Mouse (Mus musculus): ENCODE measurements around the gene Slc25a31. TPM values are rescaled to one million over a fixed set of nuclear protein-coding genes. Genes with fewer than 3 reads are reported as not detected.

Gene Slc25a31
- 0.19 and 0.47 TPM in 2 replicates for polyA plus RNA-seq (2016; fragmentation: Nextera tagmentation; extraction: Ambion mirVana)

DNA sequence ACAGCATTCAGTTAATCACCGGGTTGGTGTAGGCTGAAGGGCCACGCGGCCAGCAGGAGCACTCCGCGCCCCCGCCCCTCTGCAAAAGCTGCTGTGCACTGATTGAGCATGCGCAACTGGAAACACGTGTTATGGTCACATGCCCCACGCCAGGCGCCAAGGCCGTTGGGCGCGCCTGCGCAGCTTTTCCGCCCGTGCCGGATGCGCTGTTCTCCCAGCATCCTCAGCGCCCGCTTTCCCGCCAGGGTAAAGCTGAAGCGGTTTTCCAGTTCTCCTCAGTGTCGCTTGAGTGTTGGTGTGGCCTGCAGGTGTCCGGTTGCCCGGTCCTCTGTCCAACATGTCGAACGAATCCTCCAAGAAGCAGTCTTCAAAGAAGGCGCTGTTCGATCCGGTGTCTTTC lies at the start of gene Slc25a31:
Gene Slc25a31 (plus strand): TSS at position 201 of the 400 bp plus-strand sequence.
- H3K9ac ChIP-seq (replicated peaks) = no peak within 1 kb of the TSS
- no peak within 1 kb of the TSS for H3K27ac ChIP-seq
- WGBS = 89% methylated on average over 30 of the region's 30 CpGs
- H3K27me3 ChIP-seq = no peaks in the 10 kb centered on the region
- no peaks in the 10 kb centered on the region for H3K36me3 ChIP-seq
- ATAC-seq (ENCODE audit: insufficient number of reproducible peaks, insufficient read depth, low FRiP score, low TSS enrichment, low read depth) = no peak
- peaks cover 10% of the 10 kb centered on the region; the same call in 1 of the 2 replicates for H3K9me3 ChIP-seq
- H3K4me3 ChIP-seq (replicated peaks) = no peak within 1 kb of the TSS
- H3K4me2 ChIP-seq = no peak within 1 kb of the TSS
- H3K4me1 ChIP-seq (replicated peaks) = no peaks in the 10 kb centered on the region

DNA sequence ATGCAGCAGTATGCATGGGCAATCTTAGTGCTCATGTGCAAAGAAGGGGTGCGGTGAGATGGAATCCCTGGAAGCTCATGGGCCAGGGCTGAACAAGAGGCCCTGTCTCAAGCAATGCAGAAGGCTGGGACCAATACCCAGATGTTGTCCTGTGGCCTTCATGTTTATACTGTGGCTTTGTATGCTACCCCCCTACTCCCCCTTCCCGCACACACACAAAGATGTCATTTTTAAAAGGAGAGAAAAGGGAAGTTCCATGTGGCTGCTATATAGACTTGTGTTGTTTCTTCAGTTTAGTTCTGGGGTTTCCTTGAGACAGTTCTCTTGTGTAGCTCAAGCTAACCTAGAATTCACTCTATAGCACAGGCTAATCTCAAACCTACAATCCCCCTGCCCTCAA lies 48.4 kb upstream of the Slc25a31 start:
- no peak overlapping the region for H3K27ac ChIP-seq
- H3K9me3 ChIP-seq = no peaks in the 10 kb centered on the region
- ATAC-seq (ENCODE audit: insufficient number of reproducible peaks, insufficient read depth, low FRiP score, low TSS enrichment, low read depth) = no peak
- peaks cover 26% of the 10 kb centered on the region for H3K36me3 ChIP-seq
- no peak overlapping the region for H3K4me3 ChIP-seq (replicated peaks)
- no peak overlapping the region for H3K4me2 ChIP-seq
- H3K27me3 ChIP-seq = no peaks in the 10 kb centered on the region
- H3K9ac ChIP-seq (replicated peaks) = no peak overlapping the region
- WGBS = 94% methylated on average over 2 of the region's 2 CpGs
- H3K4me1 ChIP-seq (replicated peaks) = no peaks in the 10 kb centered on the region

DNA sequence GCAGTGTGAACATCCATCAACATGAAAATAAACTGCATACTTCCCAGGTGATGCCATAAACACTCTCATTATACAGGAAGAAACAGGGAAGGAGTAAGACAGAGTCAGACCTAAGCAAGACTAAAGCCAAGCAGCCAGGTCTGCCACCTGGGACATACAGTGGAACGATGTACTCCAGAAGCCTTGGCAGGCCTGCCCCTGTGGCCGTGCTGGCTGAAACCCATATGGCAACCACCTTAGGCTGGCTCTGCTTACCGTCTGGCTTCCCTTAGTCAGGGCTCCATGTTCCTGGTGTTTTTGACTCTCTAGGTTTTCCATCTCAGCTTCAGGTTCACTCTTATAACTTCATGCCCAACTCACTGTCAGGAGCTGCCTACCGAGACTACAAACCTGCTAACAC lies 42.5 kb upstream of the Slc25a31 start:
- 59% methylated on average over 4 of the region's 4 CpGs for WGBS
- no peak for ATAC-seq (ENCODE audit: insufficient number of reproducible peaks, insufficient read depth, low FRiP score, low TSS enrichment, low read depth)
- Histone ChIP-seq H3K4me1 (replicated peaks) (no peaks in the 10 kb centered on the region), H3K9ac (replicated peaks) (no peak overlapping the region), H3K4me2 (no peak overlapping the region), H3K27me3 (no peaks in the 10 kb centered on the region), H3K4me3 (replicated peaks) (no peak overlapping the region), H3K27ac (no peak overlapping the region), H3K36me3 (peaks cover 27% of the 10 kb centered on the region; the same call in 1 of the 2 replicates), H3K9me3 (no peaks in the 10 kb centered on the region)

DNA sequence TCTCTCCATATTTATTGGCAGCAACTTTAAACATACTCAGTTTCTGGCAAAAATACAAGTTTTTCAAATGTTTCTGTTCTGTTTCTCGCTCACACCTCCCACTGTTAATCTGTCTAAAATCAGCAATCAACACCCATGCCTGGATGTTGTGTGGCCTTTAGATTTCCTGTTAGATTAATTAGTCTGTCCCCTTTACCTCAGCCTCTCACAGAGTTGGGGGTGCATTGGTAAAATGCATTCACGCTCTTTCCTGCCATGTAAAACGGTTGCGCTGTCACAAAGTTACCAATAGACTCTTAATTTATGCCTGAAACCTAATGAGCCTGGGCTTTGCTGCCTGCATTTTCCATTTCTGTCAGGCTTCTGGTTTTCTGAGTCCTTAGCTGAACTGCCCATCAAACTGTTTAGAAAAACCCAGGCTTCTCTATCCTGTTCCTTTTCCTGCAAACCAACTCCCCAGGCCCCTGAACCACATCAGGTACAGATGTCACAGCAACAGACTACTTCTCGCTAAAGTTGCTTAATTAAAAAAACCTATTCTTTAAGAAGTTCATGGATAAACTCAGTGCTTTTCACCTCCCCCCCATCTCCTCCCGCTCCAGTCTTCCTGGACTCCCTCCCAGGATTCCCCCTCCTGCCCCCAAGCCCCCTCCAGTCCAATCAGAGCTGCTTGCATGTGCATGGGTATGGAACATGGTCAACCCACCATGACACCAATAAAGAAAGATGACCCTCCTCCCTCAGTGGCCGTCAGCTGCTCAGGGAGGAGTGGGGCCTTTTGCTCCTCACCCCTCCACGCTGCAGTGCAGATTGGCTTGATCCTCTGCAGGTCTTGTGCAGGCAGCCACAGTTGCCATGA lies 41.6 kb upstream of the Slc25a31 start:
- Histone ChIP-seq H3K36me3 (peaks cover 25% of the 10 kb centered on the region; the same call in 1 of the 2 replicates), H3K27me3 (no peaks in the 10 kb centered on the region), H3K27ac (no peak overlapping the region), H3K4me2 (no peak overlapping the region), H3K4me1 (replicated peaks) (no peaks in the 10 kb centered on the region), H3K9me3 (no peaks in the 10 kb centered on the region), H3K9ac (replicated peaks) (no peak overlapping the region), H3K4me3 (replicated peaks) (no peak overlapping the region)
- no peak for ATAC-seq (ENCODE audit: insufficient number of reproducible peaks, insufficient read depth, low FRiP score, low TSS enrichment, low read depth)
- WGBS = 58% methylated on average over 8 of the region's 8 CpGs

DNA sequence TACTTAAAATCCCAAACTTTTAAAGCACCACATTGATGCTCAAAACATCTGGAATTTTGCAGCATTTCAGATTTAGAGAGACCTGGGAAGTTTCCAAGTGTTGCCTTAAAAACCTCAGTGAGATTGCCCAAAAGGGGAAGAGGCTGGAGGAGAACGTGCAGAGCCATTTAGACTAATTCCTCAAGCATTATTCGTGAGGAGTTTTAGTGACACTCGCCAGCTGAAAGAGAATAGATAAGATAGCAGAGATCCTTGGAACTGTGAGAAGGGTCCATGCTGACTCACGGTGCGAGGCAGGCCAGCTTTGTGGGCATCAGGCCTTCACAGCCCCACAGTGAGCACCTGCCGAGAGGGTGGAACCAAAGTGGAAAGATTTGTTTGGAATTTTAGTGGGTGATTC lies 39.8 kb upstream of the Slc25a31 start:
- Histone ChIP-seq H3K4me1 (replicated peaks) (no peaks in the 10 kb centered on the region), H3K9me3 (no peaks in the 10 kb centered on the region), H3K27ac (no peak overlapping the region), H3K36me3 (peaks cover 20% of the 10 kb centered on the region; the same call in 1 of the 2 replicates), H3K4me2 (no peak overlapping the region), H3K9ac (replicated peaks) (no peak overlapping the region), H3K27me3 (no peaks in the 10 kb centered on the region), H3K4me3 (replicated peaks) (no peak overlapping the region)
- 73% methylated on average over 6 of the region's 6 CpGs for WGBS
- ATAC-seq (ENCODE audit: insufficient number of reproducible peaks, insufficient read depth, low FRiP score, low TSS enrichment, low read depth) = no peak

DNA sequence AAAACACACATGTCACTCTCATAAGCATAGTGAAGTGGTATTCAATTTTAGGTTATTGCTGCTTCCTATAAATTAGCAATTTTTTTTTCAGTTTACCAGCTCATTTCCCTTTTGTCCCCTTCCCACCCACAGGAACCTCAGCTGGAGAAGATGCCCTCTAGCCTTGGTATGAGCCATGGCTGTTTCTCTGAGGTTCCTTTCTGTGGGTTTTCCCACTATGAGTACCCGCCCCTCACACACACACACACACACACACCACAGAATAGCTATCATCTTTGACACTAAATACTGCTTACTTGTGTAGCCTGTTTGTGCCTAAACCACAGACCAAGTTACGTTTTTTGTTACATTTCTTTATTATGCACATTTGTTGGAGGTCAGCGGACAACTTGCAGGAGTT lies 39.3 kb upstream of the Slc25a31 start:
- Histone ChIP-seq H3K4me1 (replicated peaks) (no peaks in the 10 kb centered on the region), H3K9ac (replicated peaks) (no peak overlapping the region), H3K4me3 (replicated peaks) (no peak overlapping the region), H3K4me2 (no peak overlapping the region), H3K9me3 (no peaks in the 10 kb centered on the region), H3K27me3 (no peaks in the 10 kb centered on the region), H3K36me3 (peaks cover 18% of the 10 kb centered on the region; the same call in 1 of the 2 replicates), H3K27ac (no peak overlapping the region)
- 86% methylated on average over 3 of the region's 3 CpGs for WGBS
- ATAC-seq (ENCODE audit: insufficient number of reproducible peaks, insufficient read depth, low FRiP score, low TSS enrichment, low read depth) = no peak

DNA sequence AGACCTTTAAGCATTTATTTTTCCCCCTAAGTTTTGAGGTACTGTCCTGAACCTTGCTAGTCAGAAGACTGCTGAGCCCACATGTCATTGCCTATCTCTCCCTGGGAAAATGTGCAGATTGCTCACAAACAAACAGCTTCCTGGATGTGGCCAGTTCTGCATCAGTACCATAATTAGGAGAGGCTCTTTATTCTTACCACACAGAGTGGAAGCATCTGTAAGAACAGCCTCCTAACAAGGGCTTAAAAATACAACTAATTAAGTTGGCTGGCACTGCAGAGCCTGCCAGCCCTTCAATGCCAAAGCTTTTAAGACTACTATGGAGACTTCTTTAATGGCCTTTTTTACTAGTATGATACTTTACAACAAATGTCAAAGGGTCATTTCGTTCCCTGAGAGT lies 35.1 kb upstream of the Slc25a31 start:
- WGBS = 31% methylated on average over 1 of the region's 1 CpGs
- no peak for ATAC-seq (ENCODE audit: insufficient number of reproducible peaks, insufficient read depth, low FRiP score, low TSS enrichment, low read depth)
- no peaks in the 10 kb centered on the region for H3K4me1 ChIP-seq (replicated peaks)

DNA sequence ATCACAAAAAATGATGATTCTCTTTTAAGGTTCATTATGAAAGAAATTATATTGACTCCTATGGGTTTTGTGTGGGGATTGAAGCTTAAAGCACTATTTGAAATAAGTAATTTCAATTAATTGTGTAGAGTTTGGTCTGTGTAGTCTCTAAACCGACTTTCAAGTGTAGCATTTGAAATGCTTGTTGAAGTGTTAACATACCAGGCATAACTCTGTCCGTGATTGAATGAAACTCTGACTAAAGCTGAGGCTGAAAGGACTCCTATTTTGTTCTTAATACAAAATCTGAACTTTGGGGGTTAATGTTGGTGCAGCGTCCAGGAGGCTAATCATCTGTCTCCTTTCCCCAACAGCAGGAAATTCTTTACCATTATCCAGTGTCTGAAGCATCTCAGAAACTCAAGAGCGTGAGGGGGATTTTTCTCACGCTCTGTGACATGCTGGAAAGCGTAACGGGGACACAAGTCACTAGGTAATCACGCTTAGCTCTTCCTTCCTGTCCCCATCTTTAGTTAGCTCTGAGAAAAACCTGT lies 33.7 kb upstream of the Slc25a31 start:
- no peak overlapping the region for H3K27ac ChIP-seq
- no peak for ATAC-seq (ENCODE audit: insufficient number of reproducible peaks, insufficient read depth, low FRiP score, low TSS enrichment, low read depth)
- WGBS = 55% methylated on average over 8 of the region's 8 CpGs

More for the DNA sequence above, 35.1 kb upstream of the Slc25a31 start:
- no peak overlapping the region for H3K9ac ChIP-seq (replicated peaks)
- peaks cover 6% of the 10 kb centered on the region; the same call in 1 of the 2 replicates for H3K36me3 ChIP-seq
- no peak overlapping the region for H3K4me2 ChIP-seq
- H3K27me3 ChIP-seq = no peaks in the 10 kb centered on the region
- no peaks in the 10 kb centered on the region for H3K9me3 ChIP-seq
- no peak overlapping the region for H3K27ac ChIP-seq
- no peak overlapping the region for H3K4me3 ChIP-seq (replicated peaks)

DNA sequence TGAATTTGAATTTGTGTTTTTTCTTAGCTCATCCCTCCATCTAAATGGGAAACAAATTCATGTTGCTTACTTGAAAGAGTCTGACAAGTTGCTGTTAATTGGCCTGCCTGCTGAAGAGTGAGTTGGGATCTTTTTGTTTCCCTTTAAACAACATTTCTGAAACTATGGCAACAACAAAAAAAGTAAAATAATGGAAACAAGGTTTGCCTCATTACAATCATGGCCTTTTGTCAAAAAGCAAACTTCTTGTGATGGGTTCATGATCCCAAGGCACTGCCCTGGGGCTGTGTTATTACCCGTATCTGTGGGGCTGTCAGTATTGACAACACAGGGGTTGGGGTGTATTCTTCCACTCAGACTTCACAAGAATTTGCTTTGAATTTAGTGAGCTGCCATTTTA lies 29.8 kb upstream of the Slc25a31 start:
- Histone ChIP-seq H3K4me2 (no peak overlapping the region), H3K27me3 (no peaks in the 10 kb centered on the region), H3K4me3 (replicated peaks) (no peak overlapping the region), H3K27ac (no peak overlapping the region), H3K9ac (replicated peaks) (no peak overlapping the region), H3K4me1 (replicated peaks) (no peaks in the 10 kb centered on the region), H3K9me3 (no peaks in the 10 kb centered on the region), H3K36me3 (peaks cover 8% of the 10 kb centered on the region; the same call in 1 of the 2 replicates)
- 67% methylated on average over 1 of the region's 1 CpGs for WGBS
- ATAC-seq (ENCODE audit: insufficient number of reproducible peaks, insufficient read depth, low FRiP score, low TSS enrichment, low read depth) = no peak

More for the DNA sequence above, 33.7 kb upstream of the Slc25a31 start:
- H3K4me1 ChIP-seq (replicated peaks) = no peaks in the 10 kb centered on the region
- peaks cover 6% of the 10 kb centered on the region; the same call in 1 of the 2 replicates for H3K36me3 ChIP-seq
- H3K9ac ChIP-seq (replicated peaks) = no peak overlapping the region
- no peak overlapping the region for H3K4me2 ChIP-seq
- H3K4me3 ChIP-seq (replicated peaks) = no peak overlapping the region
- H3K9me3 ChIP-seq = no peaks in the 10 kb centered on the region
- no peaks in the 10 kb centered on the region for H3K27me3 ChIP-seq

DNA sequence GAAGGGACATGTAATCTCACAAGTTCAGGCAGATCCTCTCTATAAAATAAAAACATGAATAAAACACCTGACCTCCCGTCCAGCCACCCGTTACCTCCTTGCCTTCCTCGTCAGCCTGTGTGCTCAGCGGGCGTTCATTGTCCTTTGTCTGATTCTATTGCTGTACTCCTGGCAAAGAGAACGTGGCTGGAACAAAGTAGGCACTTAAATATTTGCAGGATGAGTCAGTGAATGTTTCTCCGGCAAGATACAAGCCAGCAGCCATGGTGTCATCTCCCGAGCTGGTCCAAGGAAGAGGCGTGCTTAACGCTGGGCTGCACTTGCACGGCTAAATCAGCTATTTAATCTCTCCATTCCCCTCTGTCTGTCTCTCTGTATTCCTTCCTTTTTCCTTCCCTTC lies 26.3 kb upstream of the Slc25a31 start:
- Histone ChIP-seq H3K27ac (no peak overlapping the region), H3K9me3 (no peaks in the 10 kb centered on the region), H3K27me3 (no peaks in the 10 kb centered on the region), H3K9ac (replicated peaks) (no peak overlapping the region), H3K36me3 (peaks cover 8% of the 10 kb centered on the region; the same call in 1 of the 2 replicates), H3K4me2 (no peak overlapping the region), H3K4me3 (replicated peaks) (no peak overlapping the region), H3K4me1 (replicated peaks) (peaks cover 13% of the 10 kb centered on the region)
- 85% methylated on average over 11 of the region's 11 CpGs for WGBS
- no peak for ATAC-seq (ENCODE audit: insufficient number of reproducible peaks, insufficient read depth, low FRiP score, low TSS enrichment, low read depth)

DNA sequence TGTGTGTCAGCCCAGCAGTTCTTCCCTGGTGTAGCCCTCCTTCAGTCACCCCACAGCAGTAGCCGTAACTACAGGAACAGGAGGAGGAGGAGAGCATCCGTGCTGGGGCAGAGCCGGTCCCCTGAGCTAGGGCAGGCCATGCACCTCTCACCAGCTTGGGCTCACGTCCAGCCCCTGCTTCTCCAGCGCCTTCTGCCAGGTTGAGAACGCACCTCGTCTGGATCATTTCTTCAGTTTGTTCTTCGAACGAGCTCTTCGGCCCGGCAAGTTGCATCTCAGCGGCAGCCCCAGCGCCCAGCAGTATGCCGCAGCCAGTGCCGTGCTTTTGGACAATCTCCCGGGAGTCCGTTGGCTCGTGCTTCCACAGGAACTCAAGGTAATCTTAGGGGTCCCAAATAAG lies 25.5 kb upstream of the Slc25a31 start:
- Histone ChIP-seq H3K27me3 (no peaks in the 10 kb centered on the region), H3K27ac (no peak overlapping the region), H3K9ac (replicated peaks) (no peak overlapping the region), H3K4me2 (no peak overlapping the region), H3K36me3 (peaks cover 13% of the 10 kb centered on the region), H3K4me1 (replicated peaks) (peaks cover 13% of the 10 kb centered on the region), H3K9me3 (no peaks in the 10 kb centered on the region), H3K4me3 (replicated peaks) (no peak overlapping the region)
- ATAC-seq (ENCODE audit: insufficient number of reproducible peaks, insufficient read depth, low FRiP score, low TSS enrichment, low read depth) = no peak
- 90% methylated on average over 18 of the region's 18 CpGs for WGBS
